Mouse (Mus musculus) forebrain, embryonic 12.5 days (tissue): ENCODE measurements around the gene Fam166b. TPM values are rescaled to one million over a fixed set of nuclear protein-coding genes. Genes with fewer than 3 reads are reported as not detected.

Experiments
- ATAC-seq: fragments of 200-750 bp; cut with Nextera tagmentation; 2 replicates; pipeline ENCODE4 v1.8.0; 2017; ENCODE audit warnings: moderate TSS enrichment; ENCODE audit not compliant: low FRiP score
- H3K27ac ChIP-seq: fragments of 300-500 bp; sonication (generic); 2 replicates; pipeline ENCODE4 v1.5.1; 2016; ENCODE audit warnings: mild to moderate bottlenecking
- H3K27me3 ChIP-seq: fragments of 300-500 bp; sonication (generic); 2 replicates; pipeline ENCODE4 v1.6.1; 2016; ENCODE audit warnings: mild to moderate bottlenecking
- H3K36me3 ChIP-seq: fragments of 300-500 bp; sonication (generic); replicated peaks from 2 replicates; pipeline ENCODE4 v1.6.1; 2016; ENCODE audit warnings: mild to moderate bottlenecking
- H3K4me1 ChIP-seq: fragments of 300-500 bp; sonication (generic); 2 replicates; pipeline ENCODE4 v1.6.1; 2016
- H3K4me2 ChIP-seq: fragments of 300-500 bp; sonication (generic); 2 replicates; pipeline ENCODE4 v1.6.1; 2016; ENCODE audit warnings: mild to moderate bottlenecking, moderate library complexity
- H3K4me3 ChIP-seq: fragments of 300-500 bp; sonication (generic); replicated peaks from 2 replicates; pipeline ENCODE4 v1.5.1; 2016; ENCODE audit warnings: mild to moderate bottlenecking
- H3K9ac ChIP-seq: fragments of 300-500 bp; sonication (generic); 2 replicates; pipeline ENCODE4 v1.6.1; 2016; ENCODE audit warnings: mild to moderate bottlenecking
- H3K9me3 ChIP-seq: fragments of 300-500 bp; sonication (generic); 2 replicates; pipeline ENCODE4 v1.6.1; 2016
- WGBS: fragments of 180-500 bp; shearing (Covaris S2); methylation state at CpG from one replicate; pipeline ENCODE4 v1.1.7; 2016; 5-methylcytosine and 5-hydroxymethylcytosine counted together
- polyA plus RNA-seq: library from polyadenylated mRNA; unstranded; fragments of >200 nt; fragmentation: Nextera tagmentation; extraction: Ambion mirVana; gene quantifications from 2 replicates; pipeline ENCODE4 v1.2.1, GENCODE M21; 2016

Fam166b gene
- 0.23 TPM in 1 of 2 replicates, not detected in the other for polyA plus RNA-seq

DNA sequence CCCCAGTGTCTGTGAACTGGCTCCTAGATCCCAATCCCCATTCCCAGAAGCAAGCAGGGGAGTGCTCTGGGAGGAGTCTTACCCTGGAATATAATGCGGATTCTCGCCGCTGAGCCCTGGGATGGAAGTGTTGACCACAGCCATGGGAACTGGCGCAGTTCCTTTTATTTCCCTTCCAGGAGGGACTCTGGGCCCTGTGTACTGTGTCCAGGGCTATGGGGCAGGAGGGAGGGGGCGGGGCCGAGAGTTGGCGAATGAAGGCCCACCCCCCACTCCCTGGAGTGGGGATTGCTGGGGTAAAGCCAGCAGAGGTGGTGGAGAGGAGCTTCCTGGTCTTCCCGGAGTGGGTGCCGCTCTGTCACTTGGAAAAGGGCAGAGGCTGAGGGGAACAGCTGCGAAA is at the start of gene Fam166b:
Gene Fam166b (minus strand): TSS at position 189 of the 400 bp plus-strand sequence.
- H3K36me3 ChIP-seq: peaks cover 29% of the 10 kb centered on the region
- H3K4me2 ChIP-seq: no peak within 1 kb of the TSS; the same call in 1 of the 2 replicates
- WGBS: 6% methylated on average over 10 of the region's 10 CpGs
- peaks cover 40% of the 10 kb centered on the region for H3K4me1 ChIP-seq
- no peaks in the 10 kb centered on the region for H3K9me3 ChIP-seq
- peak within 1 kb of the TSS; percentile 36; the same call in 1 of the 2 replicates for H3K9ac ChIP-seq
- peaks cover 62% of the 10 kb centered on the region for H3K27me3 ChIP-seq
- H3K27ac ChIP-seq: no peak within 1 kb of the TSS
- no peak within 1 kb of the TSS for H3K4me3 ChIP-seq
- no peak for ATAC-seq

DNA sequence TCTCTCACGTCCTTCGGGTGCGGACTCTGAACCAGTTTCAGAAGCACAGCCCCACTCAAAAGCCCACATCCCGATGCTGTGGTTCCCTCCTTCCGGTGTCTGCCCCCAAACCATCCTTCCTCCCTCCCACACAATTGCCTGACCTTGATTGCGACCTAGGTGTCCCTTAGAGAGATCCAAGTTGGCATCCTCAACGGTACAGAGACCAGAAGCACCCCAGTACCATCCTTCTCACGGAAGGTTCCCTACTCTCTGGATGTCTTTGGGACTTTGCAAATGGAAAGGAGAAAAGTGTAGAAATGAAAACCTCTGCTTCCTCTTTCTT is 49.6 kb upstream of the Fam166b start:
- no peaks in the 10 kb centered on the region for H3K27me3 ChIP-seq

DNA sequence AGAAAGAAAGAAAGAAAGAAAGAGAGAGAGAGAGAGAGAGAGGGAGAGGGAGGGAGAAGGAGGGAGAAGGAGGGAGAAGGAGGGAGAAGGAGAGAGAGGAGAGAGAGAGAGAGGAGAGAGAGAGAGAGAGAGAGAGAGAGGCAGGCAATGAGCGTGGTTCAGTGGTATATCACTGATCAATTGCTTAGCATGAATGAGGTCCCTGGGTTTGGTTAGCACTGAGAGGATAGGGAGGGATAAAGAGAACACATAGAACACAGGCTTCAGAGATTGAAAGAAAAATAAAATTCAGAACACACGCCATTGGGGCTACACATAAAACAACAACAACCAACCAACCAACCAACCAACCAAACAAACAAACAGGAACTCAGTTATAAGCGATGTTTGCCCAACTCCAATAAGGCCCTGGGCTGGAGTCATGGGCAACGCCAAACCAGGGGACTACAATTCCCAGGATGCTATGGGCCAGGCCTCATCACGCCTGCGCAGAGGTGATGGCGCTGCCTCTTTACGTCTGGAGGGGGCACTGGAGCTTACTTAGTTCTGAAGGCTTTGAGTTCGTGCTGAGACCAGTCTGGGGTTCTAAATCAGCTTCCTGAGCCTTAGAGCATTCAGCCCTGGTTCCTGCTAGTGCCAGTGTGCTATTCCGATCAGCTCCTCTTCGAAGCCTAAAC is 49.1 kb upstream of the Fam166b start:
- Histone ChIP-seq H3K4me3 (peak overlapping the region; percentile 31), H3K4me2 (peak overlapping the region; percentile 46), H3K27ac (0 out of 2 replicates have a peak overlapping the region, but pooled peaks have one; percentile 13), H3K4me1 (0 out of 2 replicates have a peak, but pooled peaks cover 4% of the 10 kb centered on the region), H3K9me3 (no peaks in the 10 kb centered on the region), H3K27me3 (no peaks in the 10 kb centered on the region), H3K9ac (no peak overlapping the region), H3K36me3 (no peaks in the 10 kb centered on the region)
- peak; percentile 95 for ATAC-seq
- 18% methylated on average over 11 of the region's 11 CpGs for WGBS

More for the DNA sequence above, 49.6 kb upstream of the Fam166b start:
- Histone ChIP-seq H3K36me3 (no peaks in the 10 kb centered on the region), H3K27ac (0 out of 2 replicates have a peak overlapping the region, but pooled peaks have one; percentile 13), H3K9me3 (no peaks in the 10 kb centered on the region), H3K4me3 (peak overlapping the region; percentile 31), H3K9ac (no peak overlapping the region), H3K4me2 (peak overlapping the region; percentile 46), H3K4me1 (0 out of 2 replicates have a peak, but pooled peaks cover 4% of the 10 kb centered on the region)
- 42% methylated on average over 8 of the region's 8 CpGs for WGBS
- no peak; the same call in 1 of the 2 replicates for ATAC-seq

DNA sequence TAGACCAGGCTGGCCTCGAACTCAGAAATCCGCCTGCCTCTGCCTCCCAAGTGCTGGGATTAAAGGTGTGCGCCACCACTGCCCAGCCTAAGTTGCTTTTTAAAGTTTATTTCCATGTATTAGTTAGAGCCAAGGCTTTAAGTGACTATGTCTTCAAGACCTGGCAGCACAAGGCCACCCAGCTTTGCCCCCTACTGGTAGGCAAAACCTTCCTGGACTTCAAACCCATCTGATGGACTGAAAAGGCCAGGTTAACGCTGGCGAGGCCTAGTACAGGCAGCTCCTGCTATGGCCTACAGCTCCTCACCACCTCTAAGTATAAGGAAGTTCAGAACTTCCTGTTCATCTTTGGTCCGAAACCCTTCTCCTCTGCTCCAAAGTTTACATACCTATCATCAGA is 47.7 kb upstream of the Fam166b start:
- H3K36me3 ChIP-seq: no peaks in the 10 kb centered on the region
- 0 out of 2 replicates have a peak, but pooled peaks cover 4% of the 10 kb centered on the region for H3K4me1 ChIP-seq
- H3K27ac ChIP-seq: no peak overlapping the region
- ATAC-seq: no peak
- WGBS: 93% methylated on average over 6 of the region's 6 CpGs
- no peaks in the 10 kb centered on the region for H3K27me3 ChIP-seq
- H3K4me3 ChIP-seq: no peak overlapping the region
- H3K9me3 ChIP-seq: no peaks in the 10 kb centered on the region
- no peak overlapping the region for H3K9ac ChIP-seq
- H3K4me2 ChIP-seq: no peak overlapping the region

DNA sequence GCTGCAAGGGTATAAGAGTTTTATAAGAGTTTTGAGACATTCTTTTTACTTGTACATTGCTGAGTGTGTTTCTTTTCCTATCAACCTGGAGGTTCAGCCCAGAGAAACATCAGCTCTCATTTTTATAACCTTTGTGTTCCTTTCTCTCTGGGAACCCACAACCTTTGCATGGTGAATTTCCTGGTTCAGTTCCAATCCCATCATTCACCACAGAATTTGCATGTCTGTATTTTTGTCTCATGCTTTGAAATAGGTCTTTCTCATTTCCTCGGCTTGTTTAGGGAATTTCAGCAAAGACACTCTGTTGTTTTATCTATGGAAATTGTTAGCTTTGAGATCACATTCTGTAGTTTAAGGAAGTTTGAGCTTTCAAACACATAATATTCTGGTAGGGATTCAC is 44.7 kb upstream of the Fam166b start:
- no peaks in the 10 kb centered on the region for H3K27me3 ChIP-seq
- H3K4me1 ChIP-seq: 0 out of 2 replicates have a peak, but pooled peaks cover 4% of the 10 kb centered on the region
- H3K4me3 ChIP-seq: no peak overlapping the region
- no peak overlapping the region for H3K9ac ChIP-seq
- ATAC-seq: no peak
- WGBS: 86% methylated on average over 1 of the region's 1 CpGs
- H3K4me2 ChIP-seq: no peak overlapping the region
- H3K9me3 ChIP-seq: no peaks in the 10 kb centered on the region
- H3K36me3 ChIP-seq: no peaks in the 10 kb centered on the region
- no peak overlapping the region for H3K27ac ChIP-seq

DNA sequence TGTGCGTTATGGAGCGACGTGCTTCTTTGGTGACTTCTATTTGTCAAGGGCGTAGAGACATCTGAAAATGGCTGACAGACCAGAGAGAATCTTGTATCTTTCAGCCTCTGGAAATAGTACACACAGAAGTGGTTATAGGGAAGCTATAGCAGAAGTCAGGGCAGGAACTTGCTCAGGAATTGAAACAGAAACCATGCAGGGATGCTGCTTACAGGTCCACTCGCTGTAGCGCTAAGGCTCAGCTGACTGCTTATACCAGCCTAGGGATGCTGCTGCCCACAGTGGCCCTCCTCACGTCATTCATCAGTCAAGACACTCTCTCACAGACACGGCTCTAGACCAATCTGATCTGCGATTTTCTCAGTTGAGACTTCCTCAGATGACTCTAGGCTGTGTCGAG is 41.4 kb upstream of the Fam166b start:
- Histone ChIP-seq H3K9me3 (no peaks in the 10 kb centered on the region), H3K27ac (no peak overlapping the region), H3K4me2 (no peak overlapping the region), H3K4me3 (no peak overlapping the region), H3K4me1 (no peaks in the 10 kb centered on the region), H3K36me3 (no peaks in the 10 kb centered on the region), H3K27me3 (no peaks in the 10 kb centered on the region), H3K9ac (no peak overlapping the region)
- no peak for ATAC-seq
- 91% methylated on average over 10 of the region's 10 CpGs for WGBS

DNA sequence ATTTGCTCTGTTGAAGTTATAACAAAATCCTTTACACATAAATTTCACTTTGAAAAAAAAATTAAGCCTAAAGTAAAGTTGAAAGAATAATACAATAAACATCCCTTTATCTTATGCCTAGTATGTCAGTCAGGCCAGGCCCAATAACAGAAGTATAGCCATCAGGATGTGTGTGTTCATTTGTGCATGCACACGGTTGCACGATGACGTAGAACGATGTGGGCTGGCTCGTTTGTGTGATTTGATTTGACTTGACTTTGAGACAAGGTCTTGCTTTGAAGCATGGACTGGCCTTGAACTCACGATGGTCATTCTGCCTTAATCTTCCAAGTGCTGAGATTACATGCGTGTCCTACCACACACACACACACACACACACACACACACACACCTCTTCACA is 37.9 kb upstream of the Fam166b start:
- H3K4me3 ChIP-seq: no peak overlapping the region
- no peak overlapping the region for H3K9ac ChIP-seq
- no peak overlapping the region for H3K27ac ChIP-seq
- H3K27me3 ChIP-seq: no peaks in the 10 kb centered on the region
- WGBS: 90% methylated on average over 7 of the region's 7 CpGs
- no peaks in the 10 kb centered on the region for H3K36me3 ChIP-seq
- ATAC-seq: no peak
- H3K4me1 ChIP-seq: no peaks in the 10 kb centered on the region
- no peak overlapping the region for H3K4me2 ChIP-seq
- H3K9me3 ChIP-seq: no peaks in the 10 kb centered on the region

DNA sequence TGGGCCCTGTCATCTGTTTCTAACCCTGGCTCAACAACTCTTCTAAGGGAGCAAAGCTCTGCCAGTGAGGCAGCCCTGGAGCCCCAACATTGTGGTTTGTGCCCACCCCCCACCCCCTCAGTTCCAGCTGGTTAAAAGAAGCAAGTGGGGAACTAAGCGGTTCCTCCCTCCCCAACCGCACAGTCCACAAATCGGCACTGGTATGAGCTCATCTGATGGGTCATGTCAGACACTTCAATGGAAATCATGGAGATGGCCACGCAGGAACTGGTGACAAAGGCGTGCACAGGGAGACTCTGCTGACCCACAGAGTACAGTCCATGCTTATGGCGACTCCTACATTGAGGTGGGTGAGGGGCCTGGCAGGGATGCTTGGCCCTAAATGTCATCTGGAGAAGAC is 37.0 kb upstream of the Fam166b start:
- Histone ChIP-seq H3K4me3 (no peak overlapping the region), H3K27ac (no peak overlapping the region), H3K4me1 (no peaks in the 10 kb centered on the region), H3K4me2 (no peak overlapping the region), H3K9ac (no peak overlapping the region), H3K36me3 (no peaks in the 10 kb centered on the region), H3K9me3 (no peaks in the 10 kb centered on the region), H3K27me3 (no peaks in the 10 kb centered on the region)
- ATAC-seq: no peak
- WGBS: 86% methylated on average over 6 of the region's 6 CpGs

DNA sequence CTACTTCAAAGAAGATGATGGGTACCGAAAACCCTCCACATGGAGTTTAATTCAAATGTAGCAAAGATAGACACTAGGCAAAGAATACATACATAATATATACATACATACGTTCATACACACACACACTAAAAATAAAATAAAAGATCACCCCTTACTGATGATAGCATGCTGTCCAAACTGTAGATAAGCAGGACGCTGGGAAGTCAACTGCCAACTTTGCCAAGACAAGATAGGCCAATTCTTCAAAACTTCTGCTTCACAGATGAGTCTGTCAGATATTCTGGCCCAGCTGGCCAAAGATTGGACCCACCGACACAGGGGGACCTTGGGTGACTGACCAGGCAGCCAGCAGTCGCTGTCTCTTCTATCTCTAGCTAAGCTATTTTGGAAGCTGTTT is 34.2 kb upstream of the Fam166b start:
- Histone ChIP-seq H3K4me2 (no peak overlapping the region), H3K9me3 (no peaks in the 10 kb centered on the region), H3K4me1 (no peaks in the 10 kb centered on the region), H3K27me3 (no peaks in the 10 kb centered on the region), H3K27ac (no peak overlapping the region), H3K4me3 (no peak overlapping the region), H3K36me3 (no peaks in the 10 kb centered on the region), H3K9ac (no peak overlapping the region)
- ATAC-seq: no peak
- WGBS: 96% methylated on average over 5 of the region's 5 CpGs

DNA sequence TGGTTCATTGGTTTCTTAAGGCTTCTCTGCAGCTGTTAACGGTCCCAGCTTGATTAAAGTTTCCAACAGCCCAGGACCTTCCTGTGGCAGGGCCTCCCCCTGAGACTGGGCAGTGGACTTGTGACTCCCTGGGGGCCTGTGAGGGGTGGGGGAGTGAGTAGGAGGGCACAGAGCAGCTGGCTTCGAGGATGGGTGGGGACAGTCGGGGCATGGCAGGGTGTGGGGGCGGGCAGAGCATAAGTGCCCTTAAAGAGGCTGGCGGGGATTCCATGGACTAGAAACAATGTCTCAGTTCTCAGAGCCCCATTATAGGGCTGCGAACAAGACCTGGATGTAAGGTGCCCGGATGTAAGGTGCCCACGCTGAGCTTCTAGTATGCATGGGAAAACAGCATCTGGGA is 28.2 kb upstream of the Fam166b start:
- no peak overlapping the region for H3K4me2 ChIP-seq
- no peak overlapping the region for H3K9ac ChIP-seq
- 28% methylated on average over 8 of the region's 8 CpGs for WGBS
- H3K9me3 ChIP-seq: no peaks in the 10 kb centered on the region
- no peak overlapping the region for H3K27ac ChIP-seq
- H3K36me3 ChIP-seq: no peaks in the 10 kb centered on the region
- H3K4me1 ChIP-seq: peaks cover 17% of the 10 kb centered on the region
- H3K27me3 ChIP-seq: peaks cover 31% of the 10 kb centered on the region
- no peak overlapping the region for H3K4me3 ChIP-seq
- ATAC-seq: no peak

DNA sequence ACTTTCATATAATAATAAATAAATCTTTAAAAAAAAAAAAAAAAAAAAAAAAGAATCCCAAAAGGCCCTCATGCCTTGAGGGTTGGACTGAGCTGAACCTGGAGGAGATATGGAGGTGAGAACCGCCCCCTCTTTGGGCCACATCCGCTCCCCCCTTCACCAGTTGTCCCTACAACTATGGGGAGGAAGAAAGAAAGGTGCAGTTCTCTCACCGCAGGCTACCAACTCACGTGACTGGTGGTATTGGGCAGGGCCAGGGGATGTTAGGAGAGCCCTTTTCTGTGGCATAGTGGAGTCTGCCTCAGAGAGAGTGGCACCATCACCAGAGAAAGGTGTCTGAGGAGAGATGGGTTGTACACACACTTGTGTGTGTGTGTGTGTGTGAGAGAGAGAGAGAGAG is 27.5 kb upstream of the Fam166b start:
- Histone ChIP-seq H3K27ac (no peak overlapping the region), H3K9ac (no peak overlapping the region), H3K4me2 (no peak overlapping the region), H3K9me3 (no peaks in the 10 kb centered on the region), H3K4me1 (peaks cover 17% of the 10 kb centered on the region), H3K4me3 (no peak overlapping the region), H3K36me3 (no peaks in the 10 kb centered on the region), H3K27me3 (peaks cover 36% of the 10 kb centered on the region)
- no peak for ATAC-seq
- 37% methylated on average over 4 of the region's 4 CpGs for WGBS

DNA sequence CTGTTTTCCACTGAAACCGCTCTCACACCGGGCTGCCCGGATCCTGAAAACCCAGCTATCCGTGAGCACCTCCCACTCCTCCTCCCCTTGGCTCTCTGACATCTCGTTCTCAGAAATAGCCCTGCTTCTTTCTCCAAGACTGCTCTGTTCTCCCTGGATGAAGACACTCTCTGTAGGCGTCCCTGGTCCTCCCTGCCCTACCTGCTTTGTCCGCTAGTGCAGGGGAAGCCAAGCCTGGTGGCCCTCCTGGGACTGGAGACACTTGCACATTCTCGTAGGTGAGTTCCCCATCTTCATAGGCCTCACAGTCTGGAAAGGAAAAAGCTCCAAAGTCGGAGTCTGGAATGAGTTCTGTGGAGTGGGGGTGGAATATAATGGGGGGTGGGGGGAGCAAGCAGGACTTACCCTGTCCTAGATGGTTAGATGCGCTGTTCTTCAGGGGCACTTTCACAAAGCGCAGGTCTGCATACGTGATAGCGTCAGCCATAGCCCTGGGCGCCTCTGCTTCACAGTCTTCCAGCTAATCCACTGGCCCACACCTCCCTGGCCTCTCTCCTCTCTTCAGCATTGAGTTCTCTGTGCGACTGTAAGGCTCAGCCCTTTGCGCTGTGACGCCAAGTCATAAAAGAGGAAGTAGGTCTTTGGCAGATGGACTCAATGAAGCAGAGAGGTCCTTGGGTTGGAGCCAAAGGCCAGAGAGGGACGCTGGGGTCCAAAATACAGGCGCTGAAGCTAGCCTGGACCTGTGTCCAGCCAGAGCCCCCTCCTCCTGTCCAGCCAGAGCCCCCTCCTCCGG is 25.3 kb upstream of the Fam166b start, which contains the start of gene Cd72:
Gene Cd72 (minus strand): TSS at position 588 of the 796 bp plus-strand sequence.
- H3K36me3 ChIP-seq: no peaks in the 10 kb centered on the region
- H3K9ac ChIP-seq: 0 out of 2 replicates have a peak within 1 kb of the TSS, but pooled peaks have one; percentile 17
- no peak for ATAC-seq
- no peaks in the 10 kb centered on the region for H3K9me3 ChIP-seq
- H3K27ac ChIP-seq: no peak within 1 kb of the TSS
- peak within 1 kb of the TSS; percentile 51 for H3K4me2 ChIP-seq
- H3K27me3 ChIP-seq: peaks cover 36% of the 10 kb centered on the region
- H3K4me1 ChIP-seq: peaks cover 17% of the 10 kb centered on the region
- H3K4me3 ChIP-seq: peak within 1 kb of the TSS; percentile 24
- WGBS: 37% methylated on average over 20 of the region's 20 CpGs
